In genomic region chr10:127776011-127776410, GRCm38 (mm10) we compare ENCODE assay signal across 17 mouse cellular contexts. TPM values are rescaled to one million over a fixed set of nuclear protein-coding genes. Genes with fewer than 3 reads are reported as not detected.
"Had no signal": no experiment of that assay in that cellular context is flagged by ENCODE, and none has a peak within 500 bp of the region (broad histone marks: within the 10 kb centered on the region; RNA-seq: fewer than 3 reads in every experiment).

TSS of gene Rdh9 (plus strand) at chr10:127776386.

- H3K4me3 ChIP-seq: limb, embryonic 13.5 days; lung, embryonic 15.5 days; megakaryocyte, embryonic 14.5 days; midbrain, embryonic 15.5 days; neural tube, embryonic 12.5 days; stomach, embryonic 15.5 days had no signal

- H3K9ac ChIP-seq: limb, embryonic 13.5 days; liver, embryonic 14.5 days; lung, embryonic 15.5 days; midbrain, embryonic 15.5 days; neural tube, embryonic 12.5 days; stomach, embryonic 15.5 days had no signal

- H3K27me3 ChIP-seq: limb, embryonic 13.5 days; lung, embryonic 15.5 days; midbrain, embryonic 15.5 days; neural tube, embryonic 12.5 days; stomach, embryonic 15.5 days had no signal

- H3K27ac ChIP-seq: hindbrain, postnatal 0 days; limb, embryonic 13.5 days; liver, embryonic 14.5 days; lung, embryonic 15.5 days; macrophage; midbrain, embryonic 15.5 days; neural tube, embryonic 12.5 days; stomach, embryonic 15.5 days had no signal

- ATAC-seq: hindbrain, postnatal 0 days; midbrain, embryonic 15.5 days had no signal

- DNase-seq: kidney, postnatal 10 days; kidney, postnatal 4 days; left cerebral cortex, postnatal 4 days; lung, postnatal 14 days; retina, postnatal 1 day; right cerebral cortex, postnatal 4 days; thymus, postnatal 4 days had no signal

- H3K4me1 ChIP-seq: limb, embryonic 13.5 days; lung, embryonic 15.5 days; megakaryocyte, embryonic 14.5 days; midbrain, embryonic 15.5 days; neural tube, embryonic 12.5 days; stomach, embryonic 15.5 days had no signal

- H3K9me3 ChIP-seq: limb, embryonic 13.5 days; lung, embryonic 15.5 days; midbrain, embryonic 15.5 days; neural tube, embryonic 12.5 days; stomach, embryonic 15.5 days had no signal

- H3K4me2 ChIP-seq: limb, embryonic 13.5 days; lung, embryonic 15.5 days; midbrain, embryonic 11.5 days; midbrain, embryonic 15.5 days; neural tube, embryonic 12.5 days; stomach, embryonic 15.5 days had no signal

- H3K36me3 ChIP-seq: limb, embryonic 13.5 days; lung, embryonic 15.5 days; midbrain, embryonic 15.5 days; neural tube, embryonic 12.5 days; stomach, embryonic 15.5 days had no signal

RNA-seq across cellular contexts. Expression of gene Rdh9, which starts in this region (rescaled TPM):
- polyA plus RNA-seq: lung, embryonic 15.5 days had no signal
